Mouse (Mus musculus): ENCODE results near the gene Fam49a. TPM values are rescaled to one million over a fixed set of nuclear protein-coding genes. Genes with fewer than 3 reads are reported as not detected.
A peak's percentile ranks its signal among the peaks of the same experiment; 100 is the strongest.

Fam49a gene
- polyA plus RNA-seq, 1 experiment from 2014 or later, result 106 TPM

DNA sequence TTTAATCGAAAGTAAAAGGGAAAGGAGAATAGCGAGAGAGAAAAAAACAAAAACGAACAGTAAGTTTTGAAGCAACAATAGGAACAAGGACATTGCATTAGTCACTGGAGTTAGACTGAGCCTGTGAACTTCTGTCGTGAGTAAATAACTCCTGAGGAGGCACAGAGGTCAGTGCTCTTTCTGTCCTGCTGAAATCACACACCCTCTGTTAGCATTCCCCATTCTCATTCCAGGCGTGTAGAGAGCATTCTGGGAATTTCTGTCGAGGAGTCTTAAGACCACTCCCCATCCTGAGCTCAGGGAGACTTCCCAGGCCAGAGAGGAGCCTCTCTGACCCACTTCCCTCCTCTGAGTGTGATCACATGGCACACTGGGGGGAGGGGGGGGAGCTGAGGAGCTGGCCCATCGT, 16.5 kb downstream of the Fam49a start:
- no peaks in the 10 kb centered on the region for H3K4me1 ChIP-seq (ENCODE audit: control insufficient read depth, insufficient read depth, low read length)
- no peaks in the 10 kb centered on the region for H3K27me3 ChIP-seq (ENCODE audit: control insufficient read depth, insufficient read depth, low read length)
- H3K27ac ChIP-seq (ENCODE audit: low read depth, low read length), result no peak overlapping the region
- no peak overlapping the region for H3K9ac ChIP-seq (replicated peaks; ENCODE audit: low read depth, low read length)
- no peaks in the 10 kb centered on the region for H3K36me3 ChIP-seq (ENCODE audit: control insufficient read depth, insufficient read depth, low read length)
- ATAC-seq (ENCODE audit: low read depth), result no peak
- 51% methylated on average over 7 of the region's 7 CpGs for WGBS
- H3K4me2 ChIP-seq (ENCODE audit: low read depth, low read length), result no peak overlapping the region
- no peaks in the 10 kb centered on the region for H3K9me3 ChIP-seq (ENCODE audit: control insufficient read depth, low read length)
- no peak overlapping the region for H3K4me3 ChIP-seq (ENCODE audit: low read depth, low read length)

DNA sequence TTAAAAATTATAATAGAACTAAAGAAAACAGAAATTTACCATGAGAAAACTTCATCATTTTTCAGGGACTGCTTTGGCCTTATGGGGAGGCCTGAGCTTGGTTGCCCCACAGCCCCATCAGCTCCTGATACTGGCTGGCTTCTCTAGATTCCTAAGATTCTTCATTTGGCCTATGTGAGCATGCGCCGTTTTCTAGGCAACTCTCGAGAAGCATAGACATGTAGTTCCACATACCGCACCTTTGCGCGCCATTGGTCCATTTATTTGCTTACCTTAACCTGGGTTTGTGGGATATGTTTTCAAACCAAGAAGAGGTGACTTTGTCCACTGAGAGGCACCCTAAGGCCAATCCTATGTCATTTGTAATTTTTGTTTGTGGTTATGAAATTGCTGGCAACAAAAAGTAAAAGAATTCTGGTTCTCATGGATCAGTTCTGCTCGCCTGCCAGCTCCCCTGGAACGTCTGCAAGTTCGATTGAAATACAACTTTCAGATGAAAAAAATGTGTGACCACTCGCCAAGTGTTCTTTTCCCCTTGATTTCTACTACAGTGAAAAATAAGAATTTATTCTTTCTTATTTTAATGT, 21.9 kb downstream of the Fam49a start:
- Histone ChIP-seq H3K9me3 (ENCODE audit: control insufficient read depth, low read length) (no peaks in the 10 kb centered on the region), H3K27ac (ENCODE audit: low read depth, low read length) (no peak overlapping the region), H3K9ac (replicated peaks; ENCODE audit: low read depth, low read length) (no peak overlapping the region), H3K4me1 (ENCODE audit: control insufficient read depth, insufficient read depth, low read length) (peaks cover 18% of the 10 kb centered on the region), H3K4me3 (ENCODE audit: low read depth, low read length) (no peak overlapping the region), H3K4me2 (ENCODE audit: low read depth, low read length) (no peak overlapping the region), H3K27me3 (ENCODE audit: control insufficient read depth, insufficient read depth, low read length) (no peaks in the 10 kb centered on the region), H3K36me3 (ENCODE audit: control insufficient read depth, insufficient read depth, low read length) (no peaks in the 10 kb centered on the region)
- WGBS, result 89% methylated on average over 10 of the region's 10 CpGs
- no peak for ATAC-seq (ENCODE audit: low read depth)

DNA sequence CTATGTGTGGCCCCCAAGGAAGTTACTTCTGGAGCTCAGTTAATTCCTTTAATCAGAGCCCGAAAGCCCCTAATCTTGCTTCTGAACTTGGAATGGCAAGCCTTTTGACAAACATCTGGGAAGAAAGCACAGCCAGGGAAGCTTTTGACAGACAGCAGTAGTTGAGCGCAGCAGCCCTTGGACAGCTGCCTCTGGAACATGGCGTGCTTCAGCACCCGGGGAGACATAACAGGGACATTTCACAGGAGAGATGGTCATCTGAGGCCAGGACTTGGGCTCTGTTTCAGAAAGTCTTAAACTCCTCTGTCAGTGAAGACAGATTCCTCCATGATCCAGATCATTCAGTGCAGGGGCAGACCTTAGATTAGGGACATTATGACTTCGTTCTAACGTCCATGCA, 22.6 kb downstream of the Fam49a start:
- Histone ChIP-seq H3K4me2 (ENCODE audit: low read depth, low read length) (no peak overlapping the region), H3K27me3 (ENCODE audit: control insufficient read depth, insufficient read depth, low read length) (no peaks in the 10 kb centered on the region), H3K4me1 (ENCODE audit: control insufficient read depth, insufficient read depth, low read length) (peaks cover 18% of the 10 kb centered on the region), H3K9me3 (ENCODE audit: control insufficient read depth, low read length) (no peaks in the 10 kb centered on the region), H3K27ac (ENCODE audit: low read depth, low read length) (no peak overlapping the region), H3K4me3 (ENCODE audit: low read depth, low read length) (no peak overlapping the region), H3K9ac (replicated peaks; ENCODE audit: low read depth, low read length) (no peak overlapping the region), H3K36me3 (ENCODE audit: control insufficient read depth, insufficient read depth, low read length) (no peaks in the 10 kb centered on the region)
- 90% methylated on average over 6 of the region's 6 CpGs for WGBS
- ATAC-seq (ENCODE audit: low read depth), result no peak

DNA sequence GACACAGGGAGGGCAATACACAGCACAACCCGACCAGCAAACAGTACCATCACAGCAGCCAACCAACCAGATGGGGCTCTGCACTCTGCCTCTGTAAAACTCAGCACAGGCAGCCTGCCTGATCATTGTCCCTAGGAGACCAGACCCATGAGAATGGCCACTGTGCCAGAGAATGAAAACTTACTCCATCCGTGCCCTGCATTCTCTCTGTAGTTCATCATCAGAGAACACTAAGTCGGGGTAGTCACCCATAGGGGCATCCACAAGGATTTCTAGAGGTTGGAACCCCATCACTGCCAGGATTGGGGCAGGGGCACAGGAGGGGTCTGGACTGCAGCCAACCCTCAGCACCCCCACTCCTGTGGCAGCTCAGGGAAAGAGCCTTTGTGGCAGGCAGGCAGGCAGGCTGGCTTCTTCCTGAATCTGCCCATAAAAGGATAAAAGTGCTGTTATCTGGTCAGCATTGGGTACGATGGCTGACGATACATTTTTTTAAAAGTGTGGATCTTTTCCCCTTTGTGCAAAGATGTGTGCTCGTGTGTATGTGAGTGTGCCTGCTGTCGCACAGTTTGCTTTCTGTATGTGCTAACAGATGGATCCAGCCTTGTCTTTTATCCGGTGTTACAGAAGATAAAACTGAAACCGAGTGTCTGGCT, 25.3 kb downstream of the Fam49a start:
- Histone ChIP-seq H3K27ac (ENCODE audit: low read depth, low read length) (peak overlapping the region; percentile 88), H3K4me3 (ENCODE audit: low read depth, low read length) (no peak overlapping the region; the same call in 1 of the 2 replicates), H3K4me2 (ENCODE audit: low read depth, low read length) (peak overlapping the region; percentile 41), H3K36me3 (ENCODE audit: control insufficient read depth, insufficient read depth, low read length) (no peaks in the 10 kb centered on the region), H3K9ac (replicated peaks; ENCODE audit: low read depth, low read length) (peak overlapping the region; percentile 42), H3K9me3 (ENCODE audit: control insufficient read depth, low read length) (no peaks in the 10 kb centered on the region), H3K4me1 (ENCODE audit: control insufficient read depth, insufficient read depth, low read length) (peaks cover 24% of the 10 kb centered on the region), H3K27me3 (ENCODE audit: control insufficient read depth, insufficient read depth, low read length) (no peaks in the 10 kb centered on the region)
- WGBS, result 20% methylated on average over 9 of the region's 9 CpGs
- peak; percentile 89 for ATAC-seq (ENCODE audit: low read depth)

DNA sequence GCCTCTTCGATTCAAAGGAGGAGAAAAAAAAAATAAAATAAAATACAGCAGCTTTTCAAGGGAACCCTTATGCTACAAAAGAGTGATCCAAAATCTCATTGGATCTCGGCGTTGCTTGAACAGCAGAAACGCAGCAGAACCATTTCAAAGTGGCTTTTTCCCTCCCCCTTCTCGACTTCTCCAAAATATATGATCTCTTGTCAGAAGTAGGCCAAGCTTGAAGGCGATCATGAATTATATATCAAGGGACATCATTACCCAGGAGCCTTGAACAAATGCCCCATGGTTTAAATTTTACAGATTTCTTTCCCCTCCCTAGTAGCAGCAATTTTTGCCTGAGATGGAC, 25.8 kb downstream of the Fam49a start:
- Histone ChIP-seq H3K9me3 (ENCODE audit: control insufficient read depth, low read length) (no peaks in the 10 kb centered on the region), H3K4me3 (ENCODE audit: low read depth, low read length) (no peak overlapping the region; the same call in 1 of the 2 replicates), H3K27me3 (ENCODE audit: control insufficient read depth, insufficient read depth, low read length) (no peaks in the 10 kb centered on the region), H3K4me1 (ENCODE audit: control insufficient read depth, insufficient read depth, low read length) (peaks cover 27% of the 10 kb centered on the region), H3K4me2 (ENCODE audit: low read depth, low read length) (peak overlapping the region; percentile 41), H3K36me3 (ENCODE audit: control insufficient read depth, insufficient read depth, low read length) (no peaks in the 10 kb centered on the region), H3K9ac (replicated peaks; ENCODE audit: low read depth, low read length) (peak overlapping the region; percentile 42; the same call in 1 of the 2 replicates), H3K27ac (ENCODE audit: low read depth, low read length) (peak overlapping the region; percentile 88)
- 21% methylated on average over 6 of the region's 6 CpGs for WGBS
- no peak for ATAC-seq (ENCODE audit: low read depth)

DNA sequence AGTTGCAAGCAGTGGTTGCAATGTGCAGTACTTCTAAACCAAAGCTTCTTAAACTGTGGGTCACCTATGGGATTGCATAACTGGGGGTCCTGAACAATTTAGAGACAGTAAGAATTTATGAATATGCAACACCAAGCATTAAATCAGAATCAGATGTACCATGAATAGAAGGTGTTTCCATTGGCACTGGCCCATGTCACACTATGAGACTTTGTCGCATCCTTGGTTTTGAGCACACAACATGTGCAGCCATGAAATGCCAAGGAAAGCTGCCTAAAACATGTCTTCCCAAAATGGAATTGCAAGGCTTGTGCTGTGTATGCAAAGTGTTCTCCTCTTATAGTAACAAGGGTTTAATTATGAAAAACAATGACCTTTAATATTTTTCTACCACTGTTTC, 26.6 kb downstream of the Fam49a start:
- no peak for ATAC-seq (ENCODE audit: low read depth)
- WGBS, result 71% methylated on average over 1 of the region's 1 CpGs
- no peak overlapping the region for H3K9ac ChIP-seq (replicated peaks; ENCODE audit: low read depth, low read length)

DNA sequence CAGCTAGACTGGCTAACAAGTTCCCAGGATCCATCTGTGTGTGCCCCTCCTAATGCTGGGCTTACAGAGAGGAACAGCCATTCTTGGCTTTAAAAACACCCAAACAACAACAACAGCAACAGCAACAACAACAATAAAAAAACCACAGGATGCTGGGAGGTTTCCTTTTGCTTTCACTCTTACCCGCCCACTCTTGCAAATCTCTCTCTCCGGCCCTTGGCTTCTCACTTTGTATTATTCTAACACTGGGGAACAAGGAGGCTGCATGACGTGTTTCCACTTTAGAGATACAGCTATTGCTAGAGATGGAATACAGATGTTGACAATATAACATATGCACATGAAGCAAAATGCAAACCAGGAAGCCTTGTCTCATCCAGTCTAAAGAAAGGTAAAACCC, 27.7 kb downstream of the Fam49a start:
- Histone ChIP-seq H3K9ac (replicated peaks; ENCODE audit: low read depth, low read length) (no peak overlapping the region), H3K27ac (ENCODE audit: low read depth, low read length) (no peak overlapping the region), H3K4me1 (ENCODE audit: control insufficient read depth, insufficient read depth, low read length) (peaks cover 33% of the 10 kb centered on the region), H3K27me3 (ENCODE audit: control insufficient read depth, insufficient read depth, low read length) (no peaks in the 10 kb centered on the region), H3K4me2 (ENCODE audit: low read depth, low read length) (no peak overlapping the region), H3K9me3 (ENCODE audit: control insufficient read depth, low read length) (no peaks in the 10 kb centered on the region), H3K36me3 (ENCODE audit: control insufficient read depth, insufficient read depth, low read length) (no peaks in the 10 kb centered on the region), H3K4me3 (ENCODE audit: low read depth, low read length) (no peak overlapping the region)
- 81% methylated on average over 3 of the region's 3 CpGs for WGBS
- ATAC-seq (ENCODE audit: low read depth), result no peak

More for the DNA sequence above, 26.6 kb downstream of the Fam49a start:
- Histone ChIP-seq H3K4me1 (ENCODE audit: control insufficient read depth, insufficient read depth, low read length) (peaks cover 33% of the 10 kb centered on the region), H3K36me3 (ENCODE audit: control insufficient read depth, insufficient read depth, low read length) (no peaks in the 10 kb centered on the region), H3K27me3 (ENCODE audit: control insufficient read depth, insufficient read depth, low read length) (no peaks in the 10 kb centered on the region), H3K9me3 (ENCODE audit: control insufficient read depth, low read length) (no peaks in the 10 kb centered on the region), H3K27ac (ENCODE audit: low read depth, low read length) (no peak overlapping the region), H3K4me3 (ENCODE audit: low read depth, low read length) (no peak overlapping the region), H3K4me2 (ENCODE audit: low read depth, low read length) (no peak overlapping the region)

DNA sequence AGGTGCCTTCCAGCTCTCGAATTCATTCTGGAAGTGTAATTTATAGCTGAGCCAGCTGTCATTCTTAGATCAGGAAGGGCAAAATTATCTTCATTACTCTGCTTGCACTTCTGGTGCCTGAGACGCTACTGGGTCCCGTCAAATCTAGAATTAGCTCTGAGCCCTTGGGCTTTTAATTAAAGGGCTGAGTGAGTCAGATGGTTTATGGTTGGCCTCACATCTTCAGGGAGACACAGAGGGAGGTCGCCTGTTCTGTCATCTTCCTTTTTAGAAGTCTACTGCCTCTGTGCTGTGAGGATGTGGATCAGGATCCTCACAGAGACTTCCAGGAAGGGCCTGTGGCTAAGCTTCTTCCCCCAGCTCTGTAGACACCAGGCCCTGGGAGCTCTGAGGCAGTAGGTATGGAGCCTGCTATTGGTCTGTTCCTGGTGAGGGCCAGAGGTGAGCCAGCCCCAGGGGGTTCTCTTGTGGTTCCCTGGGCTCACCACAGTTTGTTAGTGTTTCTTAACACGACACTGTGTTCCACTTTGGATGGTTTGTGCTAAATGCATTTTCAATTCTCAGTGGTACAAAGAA, 30.2 kb downstream of the Fam49a start:
- H3K4me1 ChIP-seq (ENCODE audit: control insufficient read depth, insufficient read depth, low read length), result peaks cover 25% of the 10 kb centered on the region
- H3K27ac ChIP-seq (ENCODE audit: low read depth, low read length), result no peak overlapping the region; the same call in 1 of the 2 replicates
- H3K36me3 ChIP-seq (ENCODE audit: control insufficient read depth, insufficient read depth, low read length), result no peaks in the 10 kb centered on the region
- 19% methylated on average over 5 of the region's 5 CpGs for WGBS
- 0 out of 2 replicates have a peak, but pooled peaks have one; percentile 15 for ATAC-seq (ENCODE audit: low read depth)
- no peaks in the 10 kb centered on the region for H3K9me3 ChIP-seq (ENCODE audit: control insufficient read depth, low read length)
- no peaks in the 10 kb centered on the region for H3K27me3 ChIP-seq (ENCODE audit: control insufficient read depth, insufficient read depth, low read length)
- H3K9ac ChIP-seq (replicated peaks; ENCODE audit: low read depth, low read length), result no peak overlapping the region
- H3K4me2 ChIP-seq (ENCODE audit: low read depth, low read length), result no peak overlapping the region
- H3K4me3 ChIP-seq (ENCODE audit: low read depth, low read length), result no peak overlapping the region
